Mouse (Mus musculus): ENCODE results near the gene Srbd1. TPM values are rescaled to one million over a fixed set of nuclear protein-coding genes. Genes with fewer than 3 reads are reported as not detected.

Srbd1 gene
- total and polyA plus RNA-seq, 2 experiments from 2014 or later = 7.4 to 12.1 TPM

- no peak for TF ChIP-seq CTCF (IDR thresholded peaks at IDR 0.05; ENCODE audit: low read depth)
- DNase-seq (ENCODE audit: low spot score) (no peak), ATAC-seq (no peak)
- H3K27ac ChIP-seq = no peak overlapping the region
- H3K36me3 ChIP-seq (ENCODE audit: insufficient read depth, low read length) = no peaks in the 10 kb centered on the region
- H3K27me3 ChIP-seq (ENCODE audit: insufficient read depth, low read length) = no peaks in the 10 kb centered on the region
- H3K4me1 ChIP-seq (ENCODE audit: insufficient read depth, low read length) = no peaks in the 10 kb centered on the region
- H3K4me3 ChIP-seq (ENCODE audit: low read length) = no peak overlapping the region
- no peak overlapping the region for H3K9ac ChIP-seq (replicated peaks; ENCODE audit: low read length)
- H3K4me2 ChIP-seq (ENCODE audit: low read depth, low read length) = no peak overlapping the region
- H3K9me3 ChIP-seq (ENCODE audit: low read length) = no peaks in the 10 kb centered on the region
- 75% methylated on average over 11 of the region's 11 CpGs for WGBS
Measured at GRCm38 (mm10) chr17:86078060-86078459, 66.9 kb downstream of the Srbd1 start.

- H3K27me3 ChIP-seq (ENCODE audit: insufficient read depth, low read length) = no peaks in the 10 kb centered on the region
- no peak overlapping the region for H3K4me2 ChIP-seq (ENCODE audit: low read depth, low read length)
- no peak overlapping the region for H3K27ac ChIP-seq
- DNase-seq (ENCODE audit: low spot score) (no peak), ATAC-seq (no peak)
- no peaks in the 10 kb centered on the region for H3K4me1 ChIP-seq (ENCODE audit: insufficient read depth, low read length)
- 95% methylated on average over 3 of the region's 3 CpGs for WGBS
- no peak overlapping the region for H3K4me3 ChIP-seq (ENCODE audit: low read length)
- H3K9ac ChIP-seq (replicated peaks; ENCODE audit: low read length) = no peak overlapping the region
- no peak for TF ChIP-seq CTCF (IDR thresholded peaks at IDR 0.05; ENCODE audit: low read depth)
- H3K9me3 ChIP-seq (ENCODE audit: low read length) = no peaks in the 10 kb centered on the region
- no peaks in the 10 kb centered on the region for H3K36me3 ChIP-seq (ENCODE audit: insufficient read depth, low read length)
Measured at GRCm38 (mm10) chr17:86067444-86067843, 77.5 kb downstream of the Srbd1 start.

- DNase-seq (ENCODE audit: low spot score) = no peak
- no peaks in the 10 kb centered on the region for H3K36me3 ChIP-seq (ENCODE audit: insufficient read depth, low read length)
- H3K4me1 ChIP-seq (ENCODE audit: insufficient read depth, low read length) = no peaks in the 10 kb centered on the region
- no peak overlapping the region for H3K27ac ChIP-seq
- WGBS = 93% methylated on average over 7 of the region's 7 CpGs
- no peak for ATAC-seq
- no peak for TF ChIP-seq CTCF (IDR thresholded peaks at IDR 0.05; ENCODE audit: low read depth)
- H3K9me3 ChIP-seq (ENCODE audit: low read length) = no peaks in the 10 kb centered on the region
- H3K4me2 ChIP-seq (ENCODE audit: low read depth, low read length) = no peak overlapping the region
- H3K27me3 ChIP-seq (ENCODE audit: insufficient read depth, low read length) = no peaks in the 10 kb centered on the region
- no peak overlapping the region for H3K9ac ChIP-seq (replicated peaks; ENCODE audit: low read length)
- H3K4me3 ChIP-seq (ENCODE audit: low read length) = no peak overlapping the region
Measured at GRCm38 (mm10) chr17:86065833-86066232, 79.1 kb downstream of the Srbd1 start.

GRCm38 (mm10) chr17:86063461-86063860 is 81.5 kb downstream of the Srbd1 start:
- no peak overlapping the region for H3K9ac ChIP-seq (replicated peaks; ENCODE audit: low read length)
- H3K4me2 ChIP-seq (ENCODE audit: low read depth, low read length) = no peak overlapping the region
- no peaks in the 10 kb centered on the region for H3K36me3 ChIP-seq (ENCODE audit: insufficient read depth, low read length)
- no peaks in the 10 kb centered on the region for H3K4me1 ChIP-seq (ENCODE audit: insufficient read depth, low read length)
- H3K27me3 ChIP-seq (ENCODE audit: insufficient read depth, low read length) = no peaks in the 10 kb centered on the region
- TF ChIP-seq CTCF (IDR thresholded peaks at IDR 0.05; ENCODE audit: low read depth) = peak; percentile 97
- H3K27ac ChIP-seq = no peak overlapping the region
- WGBS = 8% methylated on average over 5 of the region's 5 CpGs
- no peaks in the 10 kb centered on the region for H3K9me3 ChIP-seq (ENCODE audit: low read length)
- no peak overlapping the region for H3K4me3 ChIP-seq (ENCODE audit: low read length)
- peak; percentile 88 for DNase-seq (ENCODE audit: low spot score)
- ATAC-seq = 0 out of 2 replicates have a peak, but pooled peaks have one; percentile 64

- ATAC-seq = no peak
- WGBS = 89% methylated on average over 5 of the region's 5 CpGs
- Histone ChIP-seq H3K4me3 (ENCODE audit: low read length) (no peak overlapping the region), H3K27me3 (ENCODE audit: insufficient read depth, low read length) (no peaks in the 10 kb centered on the region), H3K4me1 (ENCODE audit: insufficient read depth, low read length) (no peaks in the 10 kb centered on the region), H3K9ac (replicated peaks; ENCODE audit: low read length) (no peak overlapping the region), H3K27ac (no peak overlapping the region), H3K9me3 (ENCODE audit: low read length) (no peaks in the 10 kb centered on the region), H3K4me2 (ENCODE audit: low read depth, low read length) (no peak overlapping the region), H3K36me3 (ENCODE audit: insufficient read depth, low read length) (no peaks in the 10 kb centered on the region)
- TF ChIP-seq CTCF (IDR thresholded peaks at IDR 0.05; ENCODE audit: low read depth) = no peak
- DNase-seq (ENCODE audit: low spot score) = no peak
Measured at GRCm38 (mm10) chr17:86060911-86061310, 84.1 kb downstream of the Srbd1 start.

GRCm38 (mm10) chr17:86040221-86040984 is 104.6 kb downstream of the Srbd1 start:
- H3K9me3 ChIP-seq (ENCODE audit: low read length) = no peaks in the 10 kb centered on the region
- ATAC-seq = no peak
- no peak overlapping the region for H3K4me2 ChIP-seq (ENCODE audit: low read depth, low read length)
- H3K27me3 ChIP-seq (ENCODE audit: insufficient read depth, low read length) = no peaks in the 10 kb centered on the region
- no peak for TF ChIP-seq CTCF (IDR thresholded peaks at IDR 0.05; ENCODE audit: low read depth)
- WGBS = 74% methylated on average over 13 of the region's 13 CpGs
- H3K4me1 ChIP-seq (ENCODE audit: insufficient read depth, low read length) = no peaks in the 10 kb centered on the region
- H3K27ac ChIP-seq = no peak overlapping the region
- DNase-seq (ENCODE audit: low spot score) = no peak
- no peak overlapping the region for H3K4me3 ChIP-seq (ENCODE audit: low read length)
- H3K36me3 ChIP-seq (ENCODE audit: insufficient read depth, low read length) = no peaks in the 10 kb centered on the region
- H3K9ac ChIP-seq (replicated peaks; ENCODE audit: low read length) = no peak overlapping the region

GRCm38 (mm10) chr17:86039741-86040140 is 105.2 kb downstream of the Srbd1 start:
- no peak for TF ChIP-seq CTCF (IDR thresholded peaks at IDR 0.05; ENCODE audit: low read depth)
- Histone ChIP-seq H3K4me1 (ENCODE audit: insufficient read depth, low read length) (no peaks in the 10 kb centered on the region), H3K9me3 (ENCODE audit: low read length) (no peaks in the 10 kb centered on the region), H3K4me3 (ENCODE audit: low read length) (no peak overlapping the region), H3K27ac (no peak overlapping the region), H3K9ac (replicated peaks; ENCODE audit: low read length) (no peak overlapping the region), H3K36me3 (ENCODE audit: insufficient read depth, low read length) (no peaks in the 10 kb centered on the region), H3K27me3 (ENCODE audit: insufficient read depth, low read length) (no peaks in the 10 kb centered on the region), H3K4me2 (ENCODE audit: low read depth, low read length) (no peak overlapping the region)
- 61% methylated on average over 3 of the region's 3 CpGs for WGBS
- ATAC-seq = no peak
- no peak for DNase-seq (ENCODE audit: low spot score)

All from hindbrain, postnatal 0 days (tissue).